Mouse (Mus musculus): ENCODE measurements at regions not wholly inside any gene's neighbourhood (a gene's known extent, or its start where the extent isn't known, plus 50 kb on each side); places are given as distances from the start of the nearest gene placed in this dataset.
"Not testable (repeated sequence)": the region's sequence is repeated elsewhere in the genome, so short reads cannot be mapped to it uniquely, and the experiment has no call there.

- DNase-seq, result no peak
These were observed 232.4 kb upstream of the Vrk2 start for GRCm38 (mm10) chr11:26826194-26826593.

DNA sequence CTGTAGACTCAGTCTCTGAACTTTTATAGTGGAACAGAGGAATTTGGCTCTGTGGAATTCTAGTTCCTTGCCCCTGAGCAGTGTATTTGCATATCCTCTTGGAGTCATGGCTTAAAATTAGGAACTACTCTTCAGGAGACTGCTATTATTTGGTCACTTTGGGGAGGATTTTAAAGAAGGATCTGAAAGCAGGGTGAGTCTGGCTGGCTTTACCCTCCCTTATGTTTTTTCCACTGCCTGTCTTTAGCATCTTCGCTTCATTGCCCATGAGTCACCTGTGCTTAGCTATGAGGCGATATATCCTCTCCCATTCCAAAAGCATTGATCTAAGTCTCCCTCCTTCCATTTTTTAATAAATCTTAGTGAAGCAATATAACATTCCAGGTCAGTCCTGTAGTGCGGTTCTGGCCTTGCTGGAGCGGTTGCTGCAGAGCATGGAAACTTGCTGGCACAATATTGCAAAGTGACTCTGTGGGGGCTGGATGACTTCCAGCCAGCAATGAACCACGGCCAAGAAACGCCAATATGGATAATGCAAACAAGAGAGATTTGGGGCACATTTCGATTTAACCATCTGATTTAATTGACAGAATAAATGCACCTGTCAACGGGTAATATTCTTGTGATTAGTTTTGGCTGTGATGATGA, 230.4 kb upstream of the Vrk2 start:
- no peak for DNase-seq

GRCm38 (mm10) chr11:26821091-26821490, 227.3 kb upstream of the Vrk2 start:
- DNase-seq, result no peak

GRCm38 (mm10) chr11:26817316-26817715, 223.5 kb upstream of the Vrk2 start:
- DNase-seq, result no peak

DNA sequence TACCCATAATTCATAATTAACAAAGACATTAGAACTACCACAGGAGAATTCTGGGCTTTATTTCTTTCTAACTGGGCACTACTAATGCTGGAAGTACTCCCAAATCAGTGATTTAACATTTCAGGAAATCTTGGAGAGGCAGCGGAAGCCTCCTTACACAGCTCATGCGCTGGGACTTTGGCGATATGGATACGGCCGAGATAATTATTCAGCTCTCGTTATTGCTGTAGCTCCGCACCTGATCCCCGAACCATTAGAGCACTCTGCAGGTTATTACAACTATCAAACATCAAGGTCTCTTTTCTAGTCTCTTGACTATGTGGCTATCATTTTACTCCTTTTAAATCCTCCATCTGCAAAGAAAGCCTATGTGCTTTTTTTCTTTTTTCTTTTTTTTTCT, 221.3 kb upstream of the Vrk2 start:
- no peak for DNase-seq

DNA sequence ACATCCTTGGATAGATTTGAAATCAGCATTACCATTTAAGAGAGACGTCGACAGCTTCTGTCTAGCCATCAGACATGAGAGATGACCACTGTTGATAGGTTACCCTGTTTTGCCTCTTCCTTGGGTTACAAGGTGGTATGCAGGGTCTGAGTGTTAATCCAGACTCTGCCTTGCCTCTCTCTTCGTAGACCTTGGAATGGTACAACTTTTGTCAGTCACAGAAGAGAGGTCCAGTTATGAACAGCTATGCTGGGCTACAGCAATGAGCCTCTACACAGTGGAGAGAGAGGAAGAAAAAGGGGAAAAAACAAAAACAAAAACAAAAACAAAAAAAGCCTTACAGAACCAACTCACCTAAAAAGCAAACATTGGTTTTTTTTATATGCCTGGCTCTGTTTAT, 220.8 kb upstream of the Vrk2 start:
- no peak for DNase-seq

- DNase-seq, result no peak
These were observed 208.6 kb upstream of the Vrk2 start for GRCm38 (mm10) chr11:26802249-26802941.

GRCm38 (mm10) chr11:26800296-26800695, 206.5 kb upstream of the Vrk2 start:
- DNase-seq, result no peak

- no peak for DNase-seq
These were observed 200.8 kb upstream of the Vrk2 start for GRCm38 (mm10) chr11:26794629-26794966.

- no peak for DNase-seq
These were observed 200.3 kb upstream of the Vrk2 start for GRCm38 (mm10) chr11:26793928-26794628.

DNA sequence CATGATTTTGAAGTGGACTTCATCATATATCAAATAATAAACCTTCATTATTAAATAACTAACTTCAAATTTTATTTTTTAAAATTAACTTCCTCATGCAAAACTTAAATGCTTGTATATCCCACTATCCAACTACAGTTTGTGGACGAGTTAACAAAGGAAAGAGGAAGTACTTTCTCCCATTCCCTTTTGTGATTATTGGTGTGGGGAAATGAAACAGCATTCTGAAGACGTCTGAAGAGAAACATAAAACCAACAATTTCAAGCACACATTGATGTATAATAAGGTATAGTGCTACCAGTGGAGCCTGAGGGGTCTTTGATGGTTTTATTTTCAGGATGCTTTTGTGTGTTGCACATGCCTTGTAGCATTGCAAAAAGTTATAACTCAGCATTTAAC, 195.5 kb upstream of the Vrk2 start:
- DNase-seq, result no peak

DNA sequence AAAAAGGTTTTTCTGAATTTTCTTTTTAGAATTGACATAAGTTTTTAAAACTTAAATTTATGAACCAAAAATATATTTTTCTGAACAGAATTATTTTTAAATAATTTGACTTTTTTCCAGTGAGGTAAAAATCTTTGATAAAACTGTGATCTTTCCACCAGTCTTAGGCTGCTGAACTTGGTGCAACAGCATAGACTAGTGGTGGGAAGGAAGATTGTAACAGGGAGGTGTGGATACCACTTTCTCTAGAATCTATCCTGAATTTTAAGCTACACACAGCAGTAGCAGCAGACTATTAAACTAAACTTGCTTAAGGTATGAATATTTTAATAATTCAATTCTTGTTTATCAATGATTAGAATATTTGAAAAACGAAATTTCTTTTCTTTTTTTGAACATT, 191.4 kb upstream of the Vrk2 start:
- DNase-seq, result peak; percentile 7

- DNase-seq, result no peak
These were observed 179.5 kb upstream of the Vrk2 start for GRCm38 (mm10) chr11:26773122-26773796.

DNA sequence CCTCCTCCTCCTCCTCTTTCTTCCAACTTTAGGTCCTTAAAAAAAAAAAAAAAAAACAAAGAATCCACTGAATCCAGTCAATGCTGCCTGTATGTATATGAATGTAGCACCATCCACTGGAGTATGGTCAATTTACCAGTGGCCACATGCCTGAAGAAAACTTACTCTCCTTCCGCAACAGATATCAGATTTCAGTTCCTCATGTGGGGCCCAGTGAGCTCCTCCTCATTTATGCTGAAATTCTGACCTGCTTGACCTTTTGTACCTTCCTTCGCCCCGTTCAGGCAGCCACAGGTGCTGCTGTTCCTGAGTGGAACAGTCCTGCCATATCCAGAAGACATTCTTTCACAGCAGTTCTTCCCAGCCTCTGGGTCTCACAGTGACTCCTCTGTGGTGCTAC, 161.8 kb upstream of the Vrk2 start:
- DNase-seq, result peak; percentile 38

DNA sequence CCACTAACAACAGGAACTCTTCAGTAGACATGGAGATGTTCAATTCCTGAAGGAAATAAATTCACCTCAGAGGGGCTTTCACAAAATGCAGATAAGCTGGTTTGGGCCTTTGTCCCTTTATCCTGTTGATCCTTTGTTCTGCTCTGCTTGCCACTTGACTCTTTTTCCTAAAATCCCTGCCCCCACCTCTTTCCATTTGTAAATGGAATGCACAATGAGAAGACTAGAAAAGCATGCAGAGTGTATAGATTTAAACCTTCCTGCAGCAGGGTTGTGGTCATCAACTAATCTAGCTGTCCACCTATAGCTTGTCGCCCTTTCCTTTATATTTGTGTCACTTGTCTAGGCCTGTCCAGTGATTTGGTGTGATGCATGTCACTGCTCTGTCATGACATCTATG, 159.8 kb upstream of the Vrk2 start:
- no peak for DNase-seq

DNA sequence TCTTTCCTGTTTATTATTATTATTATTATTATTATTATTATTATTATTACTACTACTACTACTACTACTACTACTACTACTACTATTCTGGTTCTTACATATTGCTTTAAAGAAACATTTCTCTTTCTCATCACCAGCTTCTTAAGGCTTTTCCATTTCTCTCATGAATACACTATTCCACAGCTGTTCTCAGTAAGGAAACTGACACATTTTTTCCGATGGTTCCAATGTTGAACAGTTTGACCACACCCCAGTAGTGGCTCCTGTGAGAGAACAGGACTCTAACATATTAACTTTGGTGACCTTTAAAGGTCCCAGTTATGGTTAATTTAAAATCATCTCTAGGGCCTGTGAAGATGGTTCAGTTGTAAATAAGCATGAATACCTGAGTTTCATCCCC, 148.4 kb upstream of the Vrk2 start:
- DNase-seq, result no peak

- no peak for DNase-seq
These were observed 145.9 kb upstream of the Vrk2 start for GRCm38 (mm10) chr11:26739732-26740131.

GRCm38 (mm10) chr11:26726969-26727368, 133.2 kb upstream of the Vrk2 start:
- no peak for DNase-seq

DNA sequence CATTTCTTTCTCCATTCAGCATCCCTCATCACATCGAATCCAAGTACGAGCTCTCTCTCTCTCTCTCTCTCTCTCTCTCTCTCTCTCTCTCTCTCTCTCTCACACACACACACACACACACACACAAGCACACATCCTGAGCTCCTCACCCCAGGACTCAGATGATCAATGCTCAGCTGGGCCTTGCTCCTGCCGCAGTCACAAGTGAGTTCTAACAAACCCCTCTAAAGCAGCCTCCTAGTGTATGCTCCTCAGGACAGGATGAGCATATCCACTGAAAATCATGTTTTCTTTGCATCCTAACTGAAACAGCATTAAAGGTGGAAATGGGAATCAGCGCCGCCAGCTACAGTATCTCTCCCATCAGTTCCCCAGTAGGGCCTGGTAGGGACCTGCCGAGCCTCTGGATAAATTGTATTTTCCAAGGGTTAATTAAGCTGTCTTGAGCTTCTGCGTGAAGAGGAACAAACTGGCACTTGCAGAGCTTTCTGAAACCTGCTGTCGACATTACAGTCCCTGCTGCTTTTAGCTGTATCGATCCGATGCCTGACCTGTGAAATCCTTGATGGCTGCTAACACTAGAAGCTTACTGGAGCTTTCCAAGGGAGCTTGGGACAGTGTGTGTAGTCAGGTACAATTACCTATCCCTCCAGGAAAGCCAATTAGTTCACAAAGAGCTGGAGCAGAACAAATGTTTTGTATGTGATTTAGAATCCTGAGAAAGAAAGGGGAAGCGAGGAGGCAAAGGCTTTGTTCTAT, 131.3 kb upstream of the Vrk2 start:
- DNase-seq, result no peak

GRCm38 (mm10) chr11:26722292-26722691, 128.5 kb upstream of the Vrk2 start:
- no peak for DNase-seq

GRCm38 (mm10) chr11:26721173-26721572, 127.4 kb upstream of the Vrk2 start:
- DNase-seq, result no peak

DNA sequence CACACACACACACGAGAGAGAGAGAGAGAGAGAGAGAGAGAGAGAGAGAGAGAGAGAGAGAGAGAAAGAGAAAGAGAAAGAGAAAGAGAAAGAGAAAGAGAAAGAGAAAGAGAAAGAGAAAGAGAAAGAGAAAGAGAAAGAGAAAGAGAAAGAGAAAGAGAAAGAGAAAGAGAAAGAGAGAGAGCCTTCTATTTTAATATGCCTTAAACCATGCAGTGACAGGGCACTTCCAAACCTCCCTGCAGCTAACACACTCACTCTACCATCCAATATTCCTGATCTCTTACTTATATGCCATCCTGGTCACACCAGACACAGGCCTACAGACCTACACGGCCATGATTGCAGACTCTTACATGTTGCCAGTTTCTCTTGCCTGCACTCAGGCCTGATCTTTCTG, 117.4 kb upstream of the Vrk2 start:
- not testable (repeated sequence) for DNase-seq

GRCm38 (mm10) chr11:26708636-26709035, 114.8 kb upstream of the Vrk2 start:
- DNase-seq, result no peak

Data from lung, postnatal 36 days (tissue).